Mouse (Mus musculus) neural tube, embryonic 13.5 days (tissue): Measurements from ENCODE around the gene Snx10. TPM values are rescaled to one million over a fixed set of nuclear protein-coding genes. Genes with fewer than 3 reads are reported as not detected.

ENCODE experiments used
- ATAC-seq: fragments of 200-750 bp; cut with Nextera tagmentation; 2 replicates; pipeline ENCODE4 v1.8.0; 2017; ENCODE audit warnings: low read depth, mild to moderate bottlenecking, moderate TSS enrichment, moderate library complexity
- H3K27ac ChIP-seq: fragments of 300-500 bp; sonication (generic); replicated peaks from 2 replicates; pipeline ENCODE4 v1.5.1; 2015; ENCODE audit warnings: moderate library complexity, mild to moderate bottlenecking, inconsistent platforms
- H3K27me3 ChIP-seq: fragments of 300-500 bp; sonication (generic); 2 replicates; pipeline ENCODE4 v1.6.1; 2015; ENCODE audit warnings: mild to moderate bottlenecking, inconsistent platforms
- H3K36me3 ChIP-seq: fragments of 300-500 bp; sonication (generic); 2 replicates; pipeline ENCODE4 v1.6.1; 2015; ENCODE audit warnings: mild to moderate bottlenecking, inconsistent platforms
- H3K4me1 ChIP-seq: fragments of 300-500 bp; sonication (generic); replicated peaks from 2 replicates; pipeline ENCODE4 v1.6.1; 2015; ENCODE audit warnings: inconsistent platforms
- H3K4me2 ChIP-seq: fragments of 300-500 bp; sonication (generic); 2 replicates; pipeline ENCODE4 v1.6.1; 2015; ENCODE audit warnings: inconsistent platforms, mild to moderate bottlenecking, moderate library complexity
- H3K4me3 ChIP-seq: fragments of 300-500 bp; sonication (generic); 2 replicates; pipeline ENCODE4 v1.5.1; 2015; ENCODE audit warnings: mild to moderate bottlenecking, inconsistent platforms
- H3K9ac ChIP-seq: fragments of 300-500 bp; sonication (generic); 2 replicates; pipeline ENCODE4 v1.6.1; 2015; ENCODE audit warnings: moderate library complexity, mild to moderate bottlenecking, inconsistent platforms
- H3K9me3 ChIP-seq: fragments of 300-500 bp; sonication (generic); 2 replicates; pipeline ENCODE4 v1.6.1; 2016; ENCODE audit warnings: inconsistent platforms
- WGBS: fragments of 180-500 bp; shearing (Covaris S2); methylation state at CpG from one replicate; pipeline ENCODE4 v1.1.7; 2015; 5-methylcytosine and 5-hydroxymethylcytosine counted together
- polyA plus RNA-seq: library from polyadenylated mRNA; unstranded; fragments of >200 nt; fragmentation: Nextera tagmentation; extraction: Ambion mirVana; gene quantifications from 2 replicates; pipeline ENCODE4 v1.2.1, GENCODE M21; 2015

The Snx10 gene
- polyA plus RNA-seq, 1 experiment from 2014 or later: 54.8 TPM

GRCm38 (mm10) chr6:51592356-51593115 lies 68.8 kb downstream of the Snx10 start:
- H3K27ac ChIP-seq: peak overlapping the region; percentile 99
- peaks cover 6% of the 10 kb centered on the region; the same call in 1 of the 2 replicates for H3K27me3 ChIP-seq
- H3K36me3 ChIP-seq: no peaks in the 10 kb centered on the region
- H3K4me3 ChIP-seq: peak overlapping the region; percentile 42
- H3K9me3 ChIP-seq: no peaks in the 10 kb centered on the region
- peak overlapping the region; percentile 79 for H3K9ac ChIP-seq
- H3K4me1 ChIP-seq: peaks cover 68% of the 10 kb centered on the region
- 1% methylated on average over 45 of the region's 45 CpGs for WGBS
- peak; percentile 97 for ATAC-seq
- peak overlapping the region; percentile 81 for H3K4me2 ChIP-seq

GRCm38 (mm10) chr6:51593446-51594035 lies 69.8 kb downstream of the Snx10 start:
- Histone ChIP-seq H3K4me1 (peaks cover 58% of the 10 kb centered on the region), H3K9ac (peak overlapping the region; percentile 79), H3K27ac (peak overlapping the region; percentile 99), H3K36me3 (no peaks in the 10 kb centered on the region), H3K4me2 (peak overlapping the region; percentile 81), H3K9me3 (no peaks in the 10 kb centered on the region), H3K4me3 (no peak overlapping the region), H3K27me3 (peaks cover 6% of the 10 kb centered on the region; the same call in 1 of the 2 replicates)
- 21% methylated on average over 10 of the region's 10 CpGs for WGBS
- ATAC-seq: no peak

GRCm38 (mm10) chr6:51594516-51594915 lies 70.8 kb downstream of the Snx10 start:
- H3K36me3 ChIP-seq: no peaks in the 10 kb centered on the region
- H3K4me2 ChIP-seq: no peak overlapping the region
- H3K4me3 ChIP-seq: no peak overlapping the region
- 36% methylated on average over 4 of the region's 4 CpGs for WGBS
- no peak overlapping the region for H3K9ac ChIP-seq
- no peaks in the 10 kb centered on the region for H3K9me3 ChIP-seq
- peaks cover 6% of the 10 kb centered on the region; the same call in 1 of the 2 replicates for H3K27me3 ChIP-seq
- ATAC-seq: no peak
- peak overlapping the region; percentile 99 for H3K27ac ChIP-seq
- peaks cover 50% of the 10 kb centered on the region for H3K4me1 ChIP-seq

GRCm38 (mm10) chr6:51598058-51598457 lies 74.4 kb downstream of the Snx10 start:
- no peak overlapping the region for H3K9ac ChIP-seq
- H3K4me2 ChIP-seq: no peak overlapping the region
- 74% methylated on average over 7 of the region's 7 CpGs for WGBS
- ATAC-seq: no peak
- peaks cover 6% of the 10 kb centered on the region; the same call in 1 of the 2 replicates for H3K27me3 ChIP-seq
- H3K4me1 ChIP-seq: peaks cover 26% of the 10 kb centered on the region
- H3K27ac ChIP-seq: no peak overlapping the region
- H3K36me3 ChIP-seq: no peaks in the 10 kb centered on the region
- 0 out of 2 replicates have a peak, but pooled peaks cover 5% of the 10 kb centered on the region for H3K9me3 ChIP-seq
- H3K4me3 ChIP-seq: no peak overlapping the region

- 0 out of 2 replicates have a peak, but pooled peaks cover 5% of the 10 kb centered on the region for H3K9me3 ChIP-seq
- H3K9ac ChIP-seq: no peak overlapping the region
- no peak overlapping the region for H3K27ac ChIP-seq
- H3K4me1 ChIP-seq: peaks cover 13% of the 10 kb centered on the region
- no peaks in the 10 kb centered on the region for H3K36me3 ChIP-seq
- no peak overlapping the region for H3K4me2 ChIP-seq
- H3K27me3 ChIP-seq: peaks cover 6% of the 10 kb centered on the region; the same call in 1 of the 2 replicates
- no peak overlapping the region for H3K4me3 ChIP-seq
- 85% methylated on average over 9 of the region's 9 CpGs for WGBS
- ATAC-seq: no peak
Measured at GRCm38 (mm10) chr6:51600412-51600811, 76.7 kb downstream of the Snx10 start.

- H3K4me1 ChIP-seq: peaks cover 23% of the 10 kb centered on the region
- 0 out of 2 replicates have a peak, but pooled peaks cover 5% of the 10 kb centered on the region for H3K9me3 ChIP-seq
- H3K27ac ChIP-seq: no peak overlapping the region
- no peak for ATAC-seq
- H3K4me2 ChIP-seq: no peak overlapping the region
- H3K36me3 ChIP-seq: no peaks in the 10 kb centered on the region
- no peak overlapping the region for H3K9ac ChIP-seq
- WGBS: 75% methylated on average over 1 of the region's 1 CpGs
- H3K27me3 ChIP-seq: no peaks in the 10 kb centered on the region
- no peak overlapping the region for H3K4me3 ChIP-seq
Measured at GRCm38 (mm10) chr6:51602341-51602740, 78.6 kb downstream of the Snx10 start.

GRCm38 (mm10) chr6:51603691-51604090 lies 80.0 kb downstream of the Snx10 start:
- ATAC-seq: no peak
- Histone ChIP-seq H3K4me3 (no peak overlapping the region), H3K4me1 (peaks cover 23% of the 10 kb centered on the region), H3K9ac (no peak overlapping the region), H3K27ac (no peak overlapping the region), H3K9me3 (0 out of 2 replicates have a peak, but pooled peaks cover 5% of the 10 kb centered on the region), H3K36me3 (no peaks in the 10 kb centered on the region), H3K27me3 (no peaks in the 10 kb centered on the region), H3K4me2 (no peak overlapping the region)
- whole genome bisulfite sequencing: 91% methylated on average over 10 of the region's 10 CpGs

GRCm38 (mm10) chr6:51606245-51606644 lies 82.5 kb downstream of the Snx10 start:
- ATAC-seq: no peak
- H3K36me3 ChIP-seq: no peaks in the 10 kb centered on the region
- H3K9ac ChIP-seq: no peak overlapping the region
- no peaks in the 10 kb centered on the region for H3K27me3 ChIP-seq
- H3K9me3 ChIP-seq: 0 out of 2 replicates have a peak, but pooled peaks cover 5% of the 10 kb centered on the region
- 78% methylated on average over 4 of the region's 4 CpGs for WGBS
- no peak overlapping the region for H3K27ac ChIP-seq
- no peak overlapping the region for H3K4me3 ChIP-seq
- H3K4me1 ChIP-seq: peaks cover 23% of the 10 kb centered on the region
- H3K4me2 ChIP-seq: no peak overlapping the region

- Histone ChIP-seq H3K27ac (no peak overlapping the region), H3K4me2 (no peak overlapping the region), H3K36me3 (no peaks in the 10 kb centered on the region), H3K4me1 (peaks cover 23% of the 10 kb centered on the region), H3K4me3 (no peak overlapping the region), H3K9me3 (0 out of 2 replicates have a peak, but pooled peaks cover 3% of the 10 kb centered on the region), H3K9ac (no peak overlapping the region), H3K27me3 (no peaks in the 10 kb centered on the region)
- 25% methylated on average over 7 of the region's 7 CpGs for WGBS
- no peak for ATAC-seq
Measured at GRCm38 (mm10) chr6:51606803-51607202, 83.1 kb downstream of the Snx10 start.

- H3K4me2 ChIP-seq: no peak overlapping the region
- H3K27ac ChIP-seq: peak overlapping the region; percentile 94; the same call in 1 of the 2 replicates
- no peak for ATAC-seq
- 77% methylated on average over 4 of the region's 4 CpGs for WGBS
- H3K36me3 ChIP-seq: no peaks in the 10 kb centered on the region
- no peak overlapping the region for H3K4me3 ChIP-seq
- H3K4me1 ChIP-seq: peaks cover 27% of the 10 kb centered on the region
- H3K27me3 ChIP-seq: no peaks in the 10 kb centered on the region
- no peak overlapping the region for H3K9ac ChIP-seq
- H3K9me3 ChIP-seq: no peaks in the 10 kb centered on the region
Measured at GRCm38 (mm10) chr6:51611621-51612020, 87.9 kb downstream of the Snx10 start.

GRCm38 (mm10) chr6:51612371-51613051 lies 88.8 kb downstream of the Snx10 start:
- H3K4me2 ChIP-seq: peak overlapping the region; percentile 83
- H3K4me1 ChIP-seq: peaks cover 22% of the 10 kb centered on the region
- WGBS: under 1% methylated on average over 54 of the region's 54 CpGs
- H3K9me3 ChIP-seq: no peaks in the 10 kb centered on the region
- peak; percentile 87 for ATAC-seq
- no peaks in the 10 kb centered on the region for H3K27me3 ChIP-seq
- H3K36me3 ChIP-seq: no peaks in the 10 kb centered on the region
- H3K9ac ChIP-seq: peak overlapping the region; percentile 80
- peak overlapping the region; percentile 53 for H3K4me3 ChIP-seq
- peak overlapping the region; percentile 94 for H3K27ac ChIP-seq

- no peak; the same call in 1 of the 2 replicates for ATAC-seq
- WGBS: 46% methylated on average over 11 of the region's 11 CpGs
- H3K27ac ChIP-seq: peak overlapping the region; percentile 39
Measured at GRCm38 (mm10) chr6:51613661-51614060, 90.0 kb downstream of the Snx10 start.

More at GRCm38 (mm10) chr6:51613661-51614060, 90.0 kb downstream of the Snx10 start:
- no peak overlapping the region for H3K4me2 ChIP-seq
- H3K27me3 ChIP-seq: no peaks in the 10 kb centered on the region
- no peak overlapping the region for H3K9ac ChIP-seq
- H3K4me3 ChIP-seq: no peak overlapping the region
- no peaks in the 10 kb centered on the region for H3K36me3 ChIP-seq
- H3K4me1 ChIP-seq: peaks cover 22% of the 10 kb centered on the region
- H3K9me3 ChIP-seq: no peaks in the 10 kb centered on the region
